Mouse (Mus musculus) ES-CJ7 (cell line): ENCODE measurements around the gene Angptl4.

Source experiments
- DNase-seq: peaks from one replicate; pipeline ENCODE4 v3.0.0; 2011; ENCODE audit warnings: low read depth, low spot score

The Angptl4 gene

DNA sequence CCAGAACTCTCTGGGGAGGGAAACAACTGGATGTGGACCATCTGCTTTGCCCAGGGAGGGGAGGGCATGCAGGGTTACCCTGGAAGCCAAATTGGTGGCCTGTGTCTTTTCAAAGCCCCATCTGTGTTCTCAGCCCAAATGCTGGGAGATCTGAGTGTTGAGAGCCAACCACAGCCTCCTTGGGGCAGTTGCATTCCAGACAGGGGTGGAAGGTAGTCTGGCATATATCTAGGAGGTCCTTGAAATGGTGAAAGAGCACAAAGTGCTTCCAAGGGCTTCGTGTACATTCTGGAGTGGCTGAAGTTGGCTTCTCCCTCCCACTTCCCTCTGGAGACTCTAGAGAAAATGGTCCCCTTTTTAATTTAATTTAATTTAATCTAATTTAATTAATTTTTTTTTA lies 23.1 kb upstream of the Angptl4 start:
- DNase-seq, result no peak

DNA sequence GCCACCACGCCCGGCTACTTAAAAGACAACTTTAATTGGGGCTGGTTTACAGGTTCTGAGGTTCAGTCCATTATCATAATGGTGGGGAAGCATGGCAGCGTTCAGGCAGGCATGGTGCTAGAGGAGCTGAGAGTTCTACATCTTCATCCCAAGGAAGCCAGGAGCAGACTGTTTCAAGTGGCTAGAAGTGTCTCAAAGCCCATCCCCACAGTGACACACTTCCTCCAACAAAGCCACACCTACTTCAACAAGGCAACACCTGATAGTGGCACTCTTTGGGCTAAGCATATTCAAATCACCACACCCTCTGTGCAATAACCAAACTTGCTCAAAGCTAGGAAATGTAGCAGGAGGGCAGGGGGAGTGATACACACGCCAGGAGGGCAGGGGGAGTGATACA lies 22.6 kb upstream of the Angptl4 start:
- DNase-seq, result peak; percentile 82

GRCm38 (mm10) chr17:33802221-33802620 lies 20.6 kb upstream of the Angptl4 start:
- DNase-seq, result peak; percentile 64

DNA sequence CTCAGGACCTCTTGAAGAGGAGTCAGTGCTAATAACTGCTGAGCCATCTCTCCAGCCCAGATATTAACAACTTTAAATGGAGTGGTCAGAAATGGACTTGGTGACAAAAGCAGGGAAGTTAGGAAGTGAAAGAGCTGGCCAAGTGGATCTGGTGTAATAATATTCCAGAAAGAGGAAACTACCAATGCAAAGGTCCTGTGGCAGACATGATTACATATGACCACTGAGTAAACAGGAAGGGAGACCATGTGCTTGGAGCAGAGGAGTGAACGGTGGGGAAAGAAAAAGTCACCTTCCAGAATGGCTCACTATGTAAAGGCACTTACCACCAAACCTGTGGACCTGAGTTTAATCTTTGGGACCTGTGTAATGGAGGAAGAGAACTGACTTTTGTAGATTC lies 17.6 kb upstream of the Angptl4 start:
- DNase-seq, result no peak

DNA sequence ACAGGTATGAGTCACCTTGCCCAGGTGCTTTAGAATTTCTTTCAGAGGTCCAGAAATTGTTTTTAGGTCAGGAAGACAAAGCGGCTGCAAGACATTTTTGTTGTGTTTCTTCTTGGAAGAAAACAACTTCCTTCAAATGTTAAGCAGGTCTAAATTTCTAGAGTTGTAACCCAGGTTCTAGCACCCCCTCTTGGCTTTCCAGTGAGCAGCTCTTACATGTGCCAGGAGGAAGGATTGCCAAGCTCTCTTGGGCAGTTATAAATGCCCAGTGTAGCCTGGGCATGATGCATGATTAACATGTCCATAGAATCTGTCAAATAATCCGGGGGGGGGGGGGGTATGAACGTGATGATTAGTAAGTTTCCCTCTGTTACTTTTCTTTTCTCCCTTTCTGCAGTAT lies 16.7 kb upstream of the Angptl4 start:
- DNase-seq, result no peak

DNA sequence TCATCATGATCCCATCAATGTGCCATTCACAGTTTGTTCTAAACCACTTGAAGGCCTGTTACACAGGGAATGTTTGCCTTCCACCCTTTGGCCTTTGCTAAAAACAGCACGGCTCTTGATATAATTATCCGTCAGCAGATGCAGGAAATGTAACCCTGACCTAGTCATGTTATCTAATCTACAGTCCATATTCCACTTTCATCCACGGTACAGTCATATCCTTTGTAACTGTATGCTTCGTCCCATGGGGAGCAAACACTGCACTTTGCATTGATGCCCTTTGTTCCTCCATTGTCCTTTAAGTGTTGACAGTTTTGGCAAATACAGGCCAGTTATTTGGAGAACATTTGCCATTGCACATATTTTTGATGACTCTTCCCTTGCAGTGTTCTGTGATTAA lies 7.1 kb upstream of the Angptl4 start:
- DNase-seq, result no peak

DNA sequence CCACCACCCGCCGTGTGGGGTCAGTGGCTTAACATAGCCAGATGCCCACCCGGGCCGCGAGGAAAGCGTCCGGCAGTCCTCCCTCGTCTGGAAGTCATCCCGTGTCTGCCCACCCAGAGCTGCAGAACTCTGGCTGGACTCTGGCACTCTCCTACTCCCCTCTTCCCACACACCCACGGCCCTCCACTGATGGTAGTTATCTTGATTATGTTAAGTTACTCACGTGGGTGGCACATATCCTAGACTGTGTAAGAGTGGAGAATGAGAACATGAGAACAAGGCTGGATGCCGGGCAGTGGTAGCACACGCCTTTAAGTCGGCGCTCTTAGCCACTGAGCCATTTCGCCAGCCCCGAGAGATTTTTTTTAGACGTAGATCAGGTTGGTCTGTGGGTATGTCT lies 4.7 kb upstream of the Angptl4 start:
- no peak for DNase-seq

DNA sequence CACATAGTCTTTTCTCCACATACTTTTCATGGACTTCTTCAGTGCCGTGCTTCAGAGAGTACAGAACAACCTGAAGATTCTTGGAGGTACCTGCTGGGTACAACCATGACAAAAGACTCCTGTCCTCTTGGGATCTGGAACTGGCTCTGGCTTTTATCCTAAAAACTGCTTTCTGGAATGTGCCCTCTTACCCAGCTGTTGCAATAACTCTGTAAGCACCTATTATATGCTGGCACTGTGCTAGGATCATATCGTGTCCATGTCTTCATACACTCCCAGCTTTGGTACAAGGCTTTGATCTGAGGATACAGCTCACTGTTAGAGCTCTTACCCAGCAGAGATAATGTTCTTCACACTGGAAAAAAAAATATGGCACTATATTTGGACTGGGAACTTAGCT lies 3.3 kb upstream of the Angptl4 start:
- no peak for DNase-seq

DNA sequence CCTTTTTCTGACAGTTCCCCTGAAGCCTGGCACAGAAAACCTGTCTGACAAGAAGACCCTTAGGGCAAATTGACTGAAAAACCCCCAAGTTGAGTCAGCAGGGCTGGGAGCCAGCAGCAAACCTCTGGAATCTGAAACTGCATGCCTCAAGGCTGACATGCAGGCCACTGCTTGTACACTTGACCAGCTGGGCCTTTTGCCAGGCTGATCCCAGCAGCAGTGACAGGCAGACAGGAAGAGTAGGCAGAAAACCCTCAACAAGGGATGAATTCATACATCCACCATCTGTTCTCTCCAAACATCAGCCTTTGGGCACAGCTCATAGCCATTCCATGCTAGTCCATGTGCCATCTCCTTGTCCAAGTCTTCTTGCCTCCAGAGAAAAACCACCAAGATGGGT lies 1.8 kb upstream of the Angptl4 start:
- no peak for DNase-seq

GRCm38 (mm10) chr17:33782067-33782466 lies 437 bp upstream of the Angptl4 start:
- DNase-seq, result peak; percentile 42

- no peak for DNase-seq
Observed at GRCm38 (mm10) chr17:33780431-33780830, 1.2 kb downstream of the Angptl4 start.

DNA sequence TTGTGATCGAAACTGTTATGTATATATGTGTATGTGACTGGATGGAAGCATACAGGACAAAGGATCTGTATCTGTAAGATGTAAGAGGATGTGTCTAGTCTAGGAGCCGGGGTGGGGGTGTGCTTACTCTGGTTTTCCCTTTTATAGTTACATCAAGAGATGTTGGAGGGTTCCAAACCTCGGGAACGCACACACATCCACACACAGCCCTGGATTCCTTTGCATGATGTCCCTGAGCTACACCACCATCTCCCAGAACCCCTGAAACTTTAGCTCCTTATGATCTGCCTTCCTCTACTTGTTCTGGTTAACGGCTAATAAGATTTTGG lies 1.7 kb downstream of the Angptl4 start:
- no peak for DNase-seq

GRCm38 (mm10) chr17:33779271-33779966 lies 2.2 kb downstream of the Angptl4 start:
- DNase-seq, result peak; percentile 22

DNA sequence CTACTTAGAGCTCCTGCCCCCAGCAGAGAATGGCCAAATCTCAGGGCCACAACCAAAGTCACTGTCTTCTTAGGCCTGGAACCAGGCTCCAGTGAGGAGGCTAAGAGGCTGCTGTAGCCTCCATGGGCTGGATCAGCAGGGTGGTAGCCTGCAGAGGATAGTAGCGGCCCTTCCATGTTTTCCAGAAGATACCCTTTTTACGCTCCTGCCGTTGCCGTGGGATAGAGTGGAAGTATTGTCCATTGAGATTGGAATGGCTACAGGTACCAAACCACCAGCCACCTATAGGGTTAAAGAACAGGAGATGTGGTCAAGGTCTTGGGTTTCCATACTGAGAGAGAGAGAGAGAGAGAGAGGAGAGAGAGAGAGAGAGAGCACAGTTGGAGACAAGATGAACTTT lies 6.3 kb downstream of the Angptl4 start:
- DNase-seq, result no peak

DNA sequence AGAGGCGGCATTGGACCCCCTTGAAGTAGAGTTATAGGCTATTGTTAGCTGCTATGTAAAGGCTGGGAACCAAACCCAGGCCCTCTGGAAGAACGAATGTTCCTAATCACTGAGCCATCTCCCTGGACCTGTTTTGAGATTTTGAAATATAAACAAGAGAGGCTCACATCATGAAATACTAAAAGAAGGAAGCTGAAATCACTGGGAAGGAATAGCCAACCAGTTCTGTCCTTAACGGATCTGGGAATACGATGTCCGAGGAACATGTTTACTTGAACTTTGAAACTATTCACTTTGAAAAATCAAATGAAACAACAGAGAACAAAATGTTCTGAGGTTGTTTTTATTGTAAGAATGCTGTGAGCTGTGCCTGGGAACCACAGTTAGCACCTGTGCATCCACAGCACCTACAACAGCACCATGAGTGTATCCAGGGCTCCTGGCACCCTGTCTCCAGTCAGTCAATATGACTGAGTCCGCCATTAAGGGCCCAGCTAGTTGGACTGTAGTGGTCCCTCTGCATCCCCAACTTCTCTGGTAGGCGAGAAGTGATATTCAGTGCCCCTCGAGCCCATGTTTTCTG lies 7.0 kb downstream of the Angptl4 start:
- no peak for DNase-seq

GRCm38 (mm10) chr17:33773871-33774572 lies 7.6 kb downstream of the Angptl4 start:
- no peak for DNase-seq

GRCm38 (mm10) chr17:33773426-33773825 lies 8.2 kb downstream of the Angptl4 start:
- no peak for DNase-seq

DNA sequence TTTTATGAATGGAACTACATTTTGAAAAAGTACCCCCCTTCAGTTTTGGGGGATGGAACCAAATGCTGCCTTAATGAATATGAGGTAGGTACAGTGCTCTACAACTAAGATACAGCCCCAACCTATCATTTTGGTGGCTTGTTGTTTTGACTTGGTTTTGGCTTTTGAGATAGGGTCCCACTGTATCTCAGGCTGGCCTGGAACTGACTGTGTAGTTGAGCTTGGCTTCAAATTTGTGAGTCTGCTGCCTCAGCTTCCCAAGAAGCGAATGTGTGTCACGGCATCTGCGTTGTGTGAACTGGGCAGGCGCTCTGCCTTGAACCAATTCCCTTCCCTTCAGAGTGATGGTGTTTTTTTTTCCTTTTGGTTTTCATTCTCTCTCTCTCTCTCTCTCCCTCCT lies 10.0 kb downstream of the Angptl4 start:
- no peak for DNase-seq

DNA sequence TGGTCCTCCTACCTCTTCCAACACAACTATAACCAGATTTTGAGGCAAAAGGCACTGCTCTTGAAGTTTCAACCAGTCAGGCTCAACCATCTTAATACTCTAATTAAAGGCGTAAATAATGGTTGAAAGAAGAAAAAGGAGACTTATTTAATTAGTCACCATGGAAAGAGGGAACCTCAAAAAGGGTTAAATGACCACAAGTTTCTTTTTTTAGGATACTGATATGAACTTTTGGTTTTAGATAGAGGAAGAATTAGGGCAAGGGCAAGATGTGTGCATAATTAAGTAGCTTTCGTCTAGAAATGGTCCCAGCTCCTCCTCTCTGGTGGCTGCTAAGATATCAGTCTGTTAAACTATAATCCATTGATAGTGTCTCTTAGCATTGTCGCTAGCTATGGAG lies 15.2 kb downstream of the Angptl4 start:
- no peak for DNase-seq

- peak; percentile 100 for DNase-seq
Observed at GRCm38 (mm10) chr17:33760255-33761165, 21.1 kb downstream of the Angptl4 start, which contains the start of gene Rab11b. TSS of gene Rab11b (minus strand) at chr17:33760530.

DNA sequence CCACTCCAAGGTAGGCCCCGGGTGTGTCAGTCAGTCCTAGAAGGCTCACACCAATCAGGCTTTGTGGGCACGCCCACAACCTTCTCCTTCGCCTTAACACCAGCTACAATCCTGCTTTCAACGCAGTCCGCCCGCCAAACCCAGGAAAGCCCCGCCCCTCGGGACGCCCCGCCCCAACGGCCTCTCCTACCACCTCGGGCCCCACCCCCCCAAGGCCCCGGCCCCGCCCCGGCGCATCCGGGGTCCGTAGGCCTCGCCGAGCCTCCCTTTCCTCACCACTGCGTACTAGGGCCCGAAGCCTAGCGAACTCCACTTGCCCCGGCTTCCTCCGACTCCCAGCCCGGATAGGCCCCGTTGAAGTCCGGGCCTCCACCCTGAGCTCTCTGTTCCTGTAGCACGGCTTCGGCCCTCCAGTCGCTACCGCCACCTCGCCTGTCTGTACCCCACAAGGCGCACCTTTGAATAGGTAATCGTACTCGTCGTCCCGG lies 21.8 kb downstream of the Angptl4 start:
- peak; percentile 92 for DNase-seq

DNA sequence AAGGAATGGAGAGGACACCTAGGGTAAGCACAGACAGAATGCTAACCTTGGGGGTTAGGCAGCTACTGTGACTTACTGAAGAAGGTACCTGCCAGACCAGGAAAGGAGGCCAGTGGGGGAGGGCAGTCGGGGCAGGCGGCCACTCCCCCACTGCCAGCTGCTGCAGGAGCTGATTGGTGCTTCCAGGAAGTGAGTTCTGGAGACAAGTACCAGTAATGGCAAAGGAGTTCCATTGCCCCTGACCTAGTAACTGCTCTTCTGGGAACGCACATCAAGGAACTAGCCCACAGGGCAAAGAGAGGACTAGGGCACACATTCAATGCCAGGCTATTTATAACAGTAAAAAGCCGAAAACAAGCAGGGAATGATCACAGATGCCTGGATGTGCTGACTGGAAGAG lies 24.4 kb downstream of the Angptl4 start:
- DNase-seq, result no peak
